Mouse (Mus musculus) left cerebral cortex, postnatal 10 days (tissue): ENCODE results near the gene Ncoa4. TPM values are rescaled to one million over a fixed set of nuclear protein-coding genes. Genes with fewer than 3 reads are reported as not detected.
"Not testable (repeated sequence)": the region's sequence is repeated elsewhere in the genome, so short reads cannot be mapped to it uniquely, and the experiment has no call there.

Experiments
- DNase-seq, 2 experiments: peaks; one replicate each; pipeline ENCODE4 v3.0.0; 2021 to 2022; ENCODE audit warnings: low spot score in 2 of 2, mixed read lengths in 1 of 2; ENCODE audit errors: extremely low spot score in 1 of 2
- intact Hi-C: fragments of 180-260 bp; cut with DNase I; formaldehyde crosslinking; loops from one replicate; pipeline ENCODE4 v1.15.1; 2025
- total RNA-seq, 2 experiments: library from RNA; stranded (reverse); gene quantifications; 2 replicates each; pipeline ENCODE4 v1.2.3; 2021

The Ncoa4 gene
- total RNA-seq, 2 experiments from 2014 or later = 121 to 130 TPM

DNA sequence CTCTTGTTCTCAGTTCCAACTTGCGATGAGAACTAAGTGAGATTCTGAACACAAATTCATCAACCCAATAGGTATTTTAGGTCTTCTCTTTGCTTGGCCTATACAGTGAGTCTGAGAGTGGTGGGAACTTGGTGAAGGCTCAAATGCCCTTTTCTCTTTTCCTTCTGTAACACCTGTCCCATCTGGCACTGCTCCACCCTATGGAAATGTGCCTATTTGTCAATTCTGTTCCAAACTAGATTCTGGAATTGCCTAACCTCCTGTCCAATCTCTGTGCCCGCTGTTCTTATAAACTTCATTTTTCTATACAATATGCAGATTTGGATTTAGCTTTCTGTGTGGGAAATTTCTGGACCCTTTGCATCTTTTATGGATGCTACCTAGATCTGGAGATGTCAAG is 6.5 kb upstream of the Ncoa4 start:
- intact Hi-C loops = no loop called here
- DNase-seq = no peak

DNA sequence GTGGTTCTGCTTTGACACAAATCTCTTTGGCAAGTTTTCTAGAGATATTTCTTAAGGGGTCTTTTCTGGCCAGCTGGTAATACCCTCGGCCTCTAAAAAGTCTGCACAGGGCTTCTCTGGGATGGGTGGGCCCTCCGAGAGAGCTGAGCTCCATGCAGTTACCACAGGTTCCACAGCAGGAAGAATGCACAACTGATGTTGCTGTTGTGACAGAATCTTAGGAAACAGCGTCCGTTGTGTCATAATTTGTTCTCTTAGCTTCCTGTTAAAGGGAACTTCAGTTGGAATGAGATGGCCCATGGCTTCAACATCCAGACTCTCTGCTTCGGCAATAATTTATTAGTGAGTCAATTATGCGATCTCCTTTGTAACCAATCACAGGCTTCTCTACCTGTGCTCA is 4.9 kb upstream of the Ncoa4 start:
- DNase-seq = no peak
- intact Hi-C loops = no loop called here

DNA sequence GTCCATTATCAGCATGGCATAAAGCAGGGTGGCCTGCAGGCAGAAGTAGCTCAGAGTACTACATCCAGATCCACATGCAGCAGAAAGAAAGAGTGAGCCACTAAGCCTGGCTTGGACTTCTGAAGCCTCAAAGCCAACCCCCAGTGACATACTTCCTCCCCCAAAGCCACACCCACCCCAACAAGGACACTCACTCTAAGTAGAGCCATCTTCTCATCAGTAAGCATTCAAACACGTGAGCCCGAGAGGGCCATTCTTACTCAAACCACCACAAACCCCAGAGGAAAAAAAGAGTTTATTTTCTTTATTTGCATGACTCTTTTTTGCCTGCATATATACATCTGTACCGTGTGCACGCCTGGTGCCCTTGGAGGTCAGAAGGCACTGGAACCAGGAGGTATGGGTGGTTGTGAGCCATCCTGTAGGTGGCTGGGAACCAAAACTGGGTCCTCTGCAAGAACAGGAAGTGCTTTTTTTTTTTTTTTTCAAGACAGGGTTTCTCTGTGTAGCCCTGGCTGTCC is 455 bp upstream of the Ncoa4 start:
- DNase-seq = peak in 1 of 2 experiments; percentile 34
- intact Hi-C loops = no loop called here

DNA sequence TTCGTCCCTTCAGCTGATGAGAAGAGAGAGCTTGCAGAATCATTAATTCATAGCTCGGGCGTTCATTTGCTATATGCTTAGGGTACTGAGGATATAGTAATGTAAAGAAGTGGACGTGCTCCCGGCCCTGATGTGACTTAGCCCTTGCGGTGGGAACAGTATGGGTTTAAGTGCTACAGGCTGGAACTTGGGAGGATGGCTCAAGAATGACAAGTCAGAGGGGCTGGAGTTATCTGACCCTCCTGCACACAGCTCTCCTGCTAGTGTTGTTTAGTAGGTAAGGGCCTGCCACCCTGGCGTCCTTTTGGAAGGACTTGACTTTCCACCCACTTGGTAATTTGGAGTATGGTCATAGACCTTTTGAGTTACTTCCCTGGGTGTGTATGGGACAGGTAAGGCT is 898 bp downstream of the Ncoa4 start:
- DNase-seq = no peak
- intact Hi-C loops = no loop called here

DNA sequence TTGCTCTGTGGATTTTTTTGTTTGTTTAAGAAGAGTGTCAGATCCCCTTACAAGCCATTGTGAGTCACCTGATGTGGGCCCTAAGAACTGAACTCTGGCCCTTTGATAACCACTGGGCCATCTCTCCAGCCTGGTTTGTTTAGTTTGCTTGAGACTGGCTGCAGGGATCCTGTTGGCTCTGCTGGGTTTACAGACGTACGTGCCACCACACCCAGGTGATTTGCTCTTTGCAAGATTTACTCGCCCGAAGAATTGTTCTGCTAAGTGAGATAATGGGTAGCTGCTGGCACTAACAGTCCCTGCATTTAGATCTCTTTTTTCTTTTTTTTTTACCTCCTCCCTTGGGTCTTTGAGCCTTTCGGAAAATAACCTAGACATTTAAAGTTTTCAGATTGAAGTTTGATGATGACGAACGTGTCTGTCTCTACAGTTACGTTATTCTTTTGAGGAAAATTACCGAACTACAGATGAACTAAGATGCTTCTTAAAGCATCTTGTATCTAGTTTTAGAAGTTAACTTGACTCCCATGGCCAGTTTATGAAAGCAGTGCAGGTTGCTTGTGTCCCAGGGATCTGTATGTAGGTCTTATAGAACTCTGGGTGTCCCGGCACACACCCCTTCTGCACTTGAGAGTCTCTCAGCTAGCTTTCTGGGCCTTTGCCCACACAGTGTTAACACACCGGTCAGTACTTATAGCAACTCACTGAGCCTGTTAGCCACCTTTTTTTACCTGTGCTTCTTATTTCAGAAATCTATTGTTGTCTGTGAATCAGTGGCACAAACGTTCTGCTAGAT is 1.6 kb downstream of the Ncoa4 start:
- intact Hi-C loops = no loop called here
- no peak for DNase-seq

DNA sequence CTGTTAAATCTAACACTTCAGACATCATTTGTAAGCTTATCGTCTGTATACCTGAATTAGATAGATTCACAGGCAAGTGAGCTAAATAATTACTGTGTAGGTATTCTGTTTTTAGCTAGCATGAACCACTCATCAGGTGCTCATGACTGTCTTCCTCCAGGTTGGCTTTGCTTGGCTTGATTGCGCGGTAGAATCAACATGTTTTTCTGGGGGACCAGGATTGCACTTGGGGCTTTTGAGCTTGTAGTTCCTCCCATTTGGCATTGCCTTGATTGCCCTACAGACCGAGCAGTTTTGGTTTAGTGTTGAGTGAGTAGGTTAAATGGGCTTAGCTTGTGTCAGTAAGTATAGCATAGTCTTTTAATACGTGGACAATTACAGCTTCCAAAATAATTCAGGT is 2.6 kb downstream of the Ncoa4 start:
- intact Hi-C loops = no loop called here

DNA sequence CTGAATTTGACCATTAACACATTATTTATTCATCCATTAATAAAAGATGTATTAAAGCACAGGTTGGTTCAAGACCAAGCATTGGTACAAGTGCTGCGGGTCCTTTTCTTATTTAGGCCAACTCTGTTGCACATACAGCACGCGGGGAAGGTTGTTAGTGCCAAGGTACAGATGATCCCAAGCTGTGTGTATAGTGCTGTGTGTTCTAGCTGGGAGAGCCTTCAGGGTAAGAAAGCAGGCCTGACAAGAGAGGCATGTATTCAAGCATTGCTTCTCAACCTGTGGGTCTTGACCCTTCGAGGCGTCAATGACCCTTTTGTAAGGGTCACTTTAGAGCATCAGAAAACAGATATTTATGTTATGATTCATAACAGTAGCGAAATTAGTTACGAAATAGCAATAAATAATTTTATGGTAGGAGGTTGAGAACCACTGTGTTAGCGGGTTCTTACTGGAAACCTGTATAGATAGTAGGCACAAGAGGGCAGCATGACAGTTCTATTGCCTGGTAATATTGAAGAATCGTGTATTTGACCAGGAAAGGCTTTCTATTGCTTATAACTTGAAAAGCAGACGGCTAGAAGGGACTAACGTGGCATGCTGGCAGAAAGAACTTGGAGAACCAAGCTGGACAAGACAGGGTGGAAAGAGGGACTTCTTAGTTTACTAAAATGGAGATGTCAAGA is 3.7 kb downstream of the Ncoa4 start:
- no peak for DNase-seq
- intact Hi-C loops = no loop called here

More for the DNA sequence above, 2.6 kb downstream of the Ncoa4 start:
- DNase-seq = no peak

DNA sequence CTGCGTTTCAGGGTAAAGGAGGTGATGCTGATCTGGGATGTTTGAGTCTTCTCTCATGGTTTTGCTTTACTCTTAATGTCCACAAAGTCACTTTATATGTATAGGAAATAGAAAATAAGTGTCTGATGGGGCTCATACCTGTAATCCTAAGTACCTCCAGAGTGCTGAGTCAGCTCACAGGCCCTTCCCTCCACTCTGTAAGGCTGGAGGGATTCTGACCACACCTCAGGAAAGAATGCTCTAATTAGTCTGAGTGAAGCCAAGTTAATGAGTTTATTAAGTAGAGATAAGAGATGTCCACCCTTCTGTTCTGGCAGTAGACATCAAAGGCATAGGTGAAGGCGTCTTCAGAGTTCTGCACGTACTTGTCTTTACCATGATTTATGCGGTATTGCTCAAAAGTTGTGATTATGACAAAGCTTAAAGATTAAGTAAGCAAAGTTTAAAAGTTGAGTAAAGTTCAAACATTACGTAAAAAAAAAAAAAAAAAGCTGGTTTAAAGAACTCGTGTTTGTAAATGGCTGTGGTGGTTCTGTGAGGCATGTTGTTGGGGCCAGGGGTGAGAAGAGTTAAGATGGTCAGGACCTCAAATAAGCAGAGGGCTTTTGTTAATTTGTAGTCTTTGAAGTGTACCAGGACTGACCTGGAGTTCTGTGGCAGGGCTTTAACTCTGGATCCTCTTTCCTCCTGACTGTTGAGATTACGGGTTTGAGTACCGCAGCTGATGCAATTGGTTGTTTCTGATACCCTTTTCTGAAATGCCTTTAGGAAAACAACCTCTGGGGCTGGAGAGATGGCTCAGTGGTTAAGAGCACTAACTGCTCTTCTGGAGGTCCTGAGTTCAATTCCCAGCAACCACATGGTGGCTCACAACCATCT is 4.7 kb downstream of the Ncoa4 start:
- DNase-seq = no peak
- intact Hi-C loops = no loop called here

DNA sequence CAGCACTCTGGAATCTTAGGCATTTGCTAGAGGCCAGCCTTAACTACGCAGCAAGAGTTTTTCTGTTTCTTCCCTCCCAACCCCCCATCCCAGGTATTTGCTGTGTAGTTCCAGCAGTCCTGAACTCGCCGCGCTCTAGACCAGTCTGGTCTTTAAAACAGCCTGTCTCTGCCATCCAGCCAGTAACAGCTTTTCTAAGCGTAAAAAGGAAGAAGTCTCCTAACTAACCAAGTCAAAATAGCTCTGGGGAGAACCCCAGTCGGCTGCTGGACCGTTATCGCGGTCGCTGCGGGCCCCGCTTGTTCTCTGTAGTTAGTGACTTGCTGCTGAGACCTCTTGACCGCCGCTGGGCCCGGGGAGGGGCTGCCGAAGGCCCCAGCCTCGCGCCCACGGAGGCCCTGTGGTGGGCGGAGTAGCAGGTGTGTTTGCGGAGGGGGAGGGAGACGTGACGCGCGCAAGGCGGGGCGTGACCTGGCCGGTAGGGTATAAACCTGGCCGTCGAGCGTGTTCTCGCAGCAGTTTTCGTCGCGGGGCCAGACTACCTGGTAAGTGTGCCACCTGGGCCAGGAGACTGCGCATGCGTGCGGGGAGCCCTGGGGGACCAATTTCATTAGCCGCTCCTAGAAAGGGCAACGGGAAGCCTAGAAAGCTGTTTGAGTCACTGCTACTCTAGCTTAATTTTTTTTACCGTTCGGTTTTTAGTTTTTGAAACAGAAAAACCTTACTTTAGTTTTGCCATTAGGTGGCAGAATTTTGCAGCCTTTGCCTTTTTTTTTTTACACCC is 5.8 kb downstream of the Ncoa4 start:
- intact Hi-C loops = no loop called here
- DNase-seq = peak in 1 of 2 experiments; percentile 75

DNA sequence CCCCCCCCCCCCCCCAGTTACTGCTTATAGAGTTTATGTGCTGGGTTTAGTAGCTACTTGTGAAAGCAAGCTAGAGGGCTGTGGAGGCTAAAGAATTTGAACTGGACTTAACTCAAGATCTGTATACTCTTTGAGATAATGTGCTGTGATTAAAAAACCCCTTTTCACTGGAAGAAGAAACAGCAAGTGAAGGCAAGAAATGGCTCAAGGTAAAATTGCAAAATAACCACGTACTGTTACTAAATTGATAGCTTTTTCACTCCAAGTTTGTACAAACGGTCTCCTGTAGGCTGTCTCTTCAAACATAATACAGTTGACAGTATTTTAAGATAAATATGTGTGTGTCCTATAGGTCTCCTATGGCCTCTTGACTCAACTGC is 6.4 kb downstream of the Ncoa4 start:
- intact Hi-C loops = no loop called here

DNA sequence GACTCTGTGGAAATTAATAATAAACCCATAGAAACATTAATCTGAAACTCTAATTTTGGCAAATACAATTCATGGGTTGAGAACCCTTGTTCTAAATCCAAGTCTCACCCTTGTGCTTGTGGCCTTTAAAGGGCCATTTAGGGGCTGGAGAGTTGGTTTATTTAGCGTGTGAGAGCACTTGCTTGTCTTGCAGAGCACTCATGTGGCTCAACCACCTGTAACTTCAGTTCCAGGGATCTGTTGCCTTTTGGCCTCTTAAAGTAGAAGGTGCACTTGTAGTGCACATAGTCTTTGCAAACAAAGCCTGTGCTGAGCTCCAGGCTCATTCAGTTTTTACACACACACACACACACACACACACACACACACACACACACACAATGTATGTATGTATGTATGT is 7.2 kb downstream of the Ncoa4 start:
- intact Hi-C loops = no loop called here

More for the DNA sequence above, 6.4 kb downstream of the Ncoa4 start:
- no peak for DNase-seq

DNA sequence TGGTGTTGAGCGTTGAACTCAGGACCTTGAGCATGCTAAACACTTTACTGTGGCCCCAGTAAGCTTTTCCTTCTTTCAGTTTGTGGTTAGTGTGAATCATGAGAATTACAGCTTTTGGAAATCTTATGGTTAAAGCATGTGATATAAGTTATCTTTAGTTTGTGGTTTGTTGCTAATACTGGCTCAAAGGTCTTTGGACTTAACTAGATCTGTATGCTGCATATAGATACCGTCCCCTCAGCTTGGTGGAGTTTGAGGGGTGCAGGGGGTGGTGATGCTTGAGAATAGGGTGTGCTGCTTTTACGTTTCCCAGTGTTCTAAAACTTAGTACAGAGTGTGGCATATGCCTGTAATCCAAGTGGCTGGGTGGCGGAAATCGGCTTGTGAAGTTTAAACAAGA is 7.7 kb downstream of the Ncoa4 start:
- intact Hi-C loops = no loop called here

More for the DNA sequence above, 7.2 kb downstream of the Ncoa4 start:
- DNase-seq = no peak

DNA sequence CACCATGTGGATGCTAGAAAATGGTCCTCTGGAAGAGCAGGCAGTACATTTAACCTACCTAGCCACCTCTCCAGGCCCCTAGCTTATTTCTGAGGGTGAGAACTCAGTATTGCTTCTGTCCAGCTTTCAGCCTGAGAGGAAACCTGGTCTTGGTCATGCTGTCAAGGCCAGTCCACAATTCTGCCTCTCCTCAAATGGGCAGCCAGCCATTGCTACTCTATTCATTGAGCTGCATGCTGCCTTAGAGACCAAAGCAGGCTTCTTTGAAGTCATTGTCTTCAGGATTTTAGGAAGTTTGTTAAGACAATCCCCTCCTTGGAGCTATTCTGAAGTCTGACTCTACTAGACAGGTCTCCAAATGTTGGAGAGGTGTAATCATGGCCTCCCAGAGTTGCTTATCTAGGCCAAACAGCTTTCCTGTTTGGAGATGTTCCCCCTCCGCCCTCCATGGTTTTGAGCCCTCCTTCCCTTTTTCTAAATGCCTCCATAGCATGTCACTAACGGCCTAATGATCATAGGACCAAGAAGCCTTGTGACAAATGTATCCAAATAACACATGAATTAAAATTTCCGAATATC is 9.1 kb downstream of the Ncoa4 start:
- intact Hi-C loops = no loop called here
- peak in 1 of 2 experiments; percentile 43 for DNase-seq

More for the DNA sequence above, 7.7 kb downstream of the Ncoa4 start:
- DNase-seq = no peak

DNA sequence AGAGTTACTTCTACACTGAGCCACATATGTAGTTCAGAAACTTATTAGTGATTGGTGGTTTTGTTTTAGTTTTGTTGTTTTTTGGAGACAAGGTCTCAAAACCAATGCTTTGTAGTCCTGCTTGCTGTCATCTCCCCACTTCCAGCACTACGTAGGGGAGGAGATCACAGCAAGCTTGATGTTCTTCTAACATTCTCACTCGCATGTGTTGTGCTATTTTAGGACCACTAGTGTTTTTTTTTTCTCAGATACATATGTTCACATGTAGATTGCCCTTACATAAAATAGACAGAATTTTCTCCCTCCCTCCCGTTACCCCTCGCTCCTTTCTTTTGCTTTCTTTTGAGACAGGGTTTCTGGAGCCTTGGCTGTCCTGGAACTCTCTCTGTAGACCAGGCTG is 10.5 kb downstream of the Ncoa4 start:
- intact Hi-C loops = no loop called here
- no peak for DNase-seq

DNA sequence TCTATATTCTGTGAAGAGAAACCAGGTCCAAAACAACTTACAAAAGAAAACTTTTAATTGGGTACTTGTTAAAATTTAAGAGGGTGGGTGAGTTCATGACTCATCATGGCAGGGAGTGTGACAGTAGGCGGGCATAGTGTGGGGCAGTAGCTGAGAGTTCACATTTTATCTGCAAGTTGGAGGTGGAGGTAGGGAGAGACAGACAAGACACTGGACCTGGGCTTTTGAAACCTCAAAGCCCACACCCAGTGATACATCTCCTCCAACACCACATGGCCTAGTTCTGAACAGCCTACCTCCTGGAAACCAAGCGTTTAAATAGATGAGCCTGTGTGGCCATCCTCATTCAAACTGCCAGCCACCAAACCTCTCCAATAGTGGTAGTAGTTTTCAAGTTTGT is 15.6 kb downstream of the Ncoa4 start:
- DNase-seq = no peak
- intact Hi-C loops = no loop called here

DNA sequence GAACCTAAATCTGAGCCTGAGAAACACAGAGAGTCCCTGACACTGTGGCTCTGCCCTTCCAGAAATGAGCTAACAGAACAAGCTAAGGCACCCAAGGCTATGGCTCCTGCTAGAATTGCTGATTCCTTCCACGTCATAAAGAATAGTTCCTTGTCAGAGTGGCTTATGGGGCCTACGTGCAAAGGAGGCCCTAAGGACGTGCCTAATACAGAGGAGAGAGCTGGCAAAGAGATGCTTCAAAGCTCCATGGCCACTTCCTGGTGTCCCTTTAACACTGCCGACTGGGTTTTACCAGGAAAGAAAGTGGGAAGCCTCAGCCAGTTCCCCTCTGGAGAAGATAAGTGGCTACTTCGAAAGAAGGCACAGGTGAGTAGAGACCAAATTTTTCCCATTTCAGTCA is 16.9 kb downstream of the Ncoa4 start:
- DNase-seq, intact Hi-C loops: not testable (repeated sequence)

DNA sequence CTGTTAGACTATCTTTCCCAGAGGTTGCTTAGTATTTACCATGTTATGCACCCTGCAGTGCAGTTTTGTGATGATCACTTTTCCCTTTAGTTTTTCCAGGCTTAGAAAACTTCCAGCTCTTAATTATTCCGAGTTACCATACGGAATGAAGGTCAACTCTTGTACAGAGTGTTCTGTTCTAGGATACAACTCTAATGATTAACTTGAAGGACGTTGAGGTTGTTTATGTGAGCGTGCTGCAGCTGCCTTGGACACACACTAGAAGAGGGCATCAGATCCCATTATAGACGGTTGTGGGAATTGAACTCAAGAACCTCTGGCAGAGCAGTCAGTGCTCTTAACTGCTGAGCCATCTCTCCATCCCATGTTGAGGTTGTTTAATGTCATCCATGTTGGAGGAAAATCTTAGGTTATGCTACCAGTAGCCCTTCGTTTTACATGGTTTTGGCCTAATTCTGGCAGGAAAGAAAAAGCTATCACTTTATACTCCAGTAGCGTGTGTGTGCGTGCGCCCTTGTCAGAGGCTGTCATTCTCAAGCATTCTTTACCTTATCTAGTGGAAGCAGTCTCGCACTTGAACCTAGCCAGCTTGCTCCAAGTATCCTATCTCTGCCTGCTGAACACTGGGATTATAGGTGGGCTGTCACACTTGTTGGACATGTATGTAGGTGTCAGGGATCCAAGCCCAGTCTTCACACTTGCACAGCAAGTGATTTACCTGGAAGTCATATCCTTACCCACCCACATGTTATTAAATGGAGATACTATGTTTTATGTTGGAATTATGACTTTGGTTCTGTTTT is 19.9 kb downstream of the Ncoa4 start:
- no peak for DNase-seq
- intact Hi-C loops = no loop called here
